Mouse (Mus musculus): ENCODE data around the gene Stpg3.

The Stpg3 gene

GRCm38 (mm10) chr2:25236614-25237013 lies 22.2 kb upstream of the Stpg3 start, which contains the start of gene Rnf224:
Rnf224 (minus strand) TSS chr2:25236787.
- no peak for DNase-seq (ENCODE audit: extremely low spot score, low read depth, low spot score)

- DNase-seq (ENCODE audit: extremely low spot score, low read depth, low spot score), result no peak
Observed at GRCm38 (mm10) chr2:25234551-25235220, 20.2 kb upstream of the Stpg3 start.

GRCm38 (mm10) chr2:25234050-25234449 lies 19.6 kb upstream of the Stpg3 start, which contains the start of gene Slc34a3:
Slc34a3 (minus strand) TSS chr2:25234364.
- DNase-seq (ENCODE audit: extremely low spot score, low read depth, low spot score), result no peak

GRCm38 (mm10) chr2:25233421-25233820 lies 19.0 kb upstream of the Stpg3 start:
- DNase-seq (ENCODE audit: extremely low spot score, low read depth, low spot score), result no peak

GRCm38 (mm10) chr2:25231038-25231437 lies 16.6 kb upstream of the Stpg3 start:
- no peak for DNase-seq (ENCODE audit: extremely low spot score, low read depth, low spot score)

GRCm38 (mm10) chr2:25230581-25230980 lies 16.1 kb upstream of the Stpg3 start:
- DNase-seq (ENCODE audit: extremely low spot score, low read depth, low spot score), result no peak

- no peak for DNase-seq (ENCODE audit: extremely low spot score, low read depth, low spot score)
Observed at GRCm38 (mm10) chr2:25229582-25229981, 15.1 kb upstream of the Stpg3 start.

- DNase-seq (ENCODE audit: extremely low spot score, low read depth, low spot score), result no peak
Observed at GRCm38 (mm10) chr2:25228995-25229530, 14.6 kb upstream of the Stpg3 start.

GRCm38 (mm10) chr2:25228431-25228889 lies 14.0 kb upstream of the Stpg3 start:
- peak; percentile 68 for DNase-seq (ENCODE audit: extremely low spot score, low read depth, low spot score)

GRCm38 (mm10) chr2:25227406-25227805 lies 13.0 kb upstream of the Stpg3 start:
- DNase-seq (ENCODE audit: extremely low spot score, low read depth, low spot score), result no peak

GRCm38 (mm10) chr2:25226864-25227263 lies 12.4 kb upstream of the Stpg3 start:
- DNase-seq (ENCODE audit: extremely low spot score, low read depth, low spot score), result no peak

- DNase-seq (ENCODE audit: extremely low spot score, low read depth, low spot score), result no peak
Observed at GRCm38 (mm10) chr2:25225811-25226379, 11.5 kb upstream of the Stpg3 start.

- DNase-seq (ENCODE audit: extremely low spot score, low read depth, low spot score), result peak; percentile 98
Observed at GRCm38 (mm10) chr2:25224766-25225752, 10.6 kb upstream of the Stpg3 start.

GRCm38 (mm10) chr2:25224492-25224765 lies 10.0 kb upstream of the Stpg3 start, which contains the start of gene Tubb4b:
Tubb4b (minus strand) TSS chr2:25224702.
- DNase-seq (ENCODE audit: extremely low spot score, low read depth, low spot score), result no peak

GRCm38 (mm10) chr2:25223681-25224491 lies 9.4 kb upstream of the Stpg3 start:
- DNase-seq (ENCODE audit: extremely low spot score, low read depth, low spot score), result no peak

- no peak for DNase-seq (ENCODE audit: extremely low spot score, low read depth, low spot score)
Observed at GRCm38 (mm10) chr2:25221331-25221772, 6.9 kb upstream of the Stpg3 start.

GRCm38 (mm10) chr2:25218445-25218844 lies 4.0 kb upstream of the Stpg3 start, which contains the start of gene Fam166a:
Fam166a (plus strand) TSS chr2:25218745.
- DNase-seq (ENCODE audit: extremely low spot score, low read depth, low spot score), result no peak

- DNase-seq (ENCODE audit: extremely low spot score, low read depth, low spot score), result no peak
Observed at GRCm38 (mm10) chr2:25217666-25218065, 3.2 kb upstream of the Stpg3 start.

GRCm38 (mm10) chr2:25213266-25213865 lies 1.1 kb downstream of the Stpg3 start:
- no peak for DNase-seq (ENCODE audit: extremely low spot score, low read depth, low spot score)

GRCm38 (mm10) chr2:25211121-25211670 lies 3.2 kb downstream of the Stpg3 start, which contains the start of gene Nelfb:
Nelfb (minus strand) TSS chr2:25211489.
- no peak for DNase-seq (ENCODE audit: extremely low spot score, low read depth, low spot score)

All from hindlimb bud, embryonic 11.5 days (tissue).